Mouse (Mus musculus) CH12.LX (cell line): ENCODE measurements at regions not wholly inside any gene's neighbourhood (a gene's known extent, or its start where the extent isn't known, plus 50 kb on each side); places are given as distances from the start of the nearest gene placed in this dataset.

Experiments used
- DNase-seq: peaks from one replicate; pipeline ENCODE4 v3.0.0-alpha.2; 2013; ENCODE audit errors: extremely low read depth
- H3K27ac ChIP-seq: 2 replicates; pipeline ENCODE4 v1.5.1; 2012; ENCODE audit warnings: low read depth, mild to moderate bottlenecking, control low read depth, moderate library complexity; ENCODE audit not compliant: insufficient read depth
- H3K27me3 ChIP-seq: replicated peaks from 2 replicates; pipeline ENCODE3; 2012; ENCODE audit warnings: inconsistent platforms
- H3K36me3 ChIP-seq, 2 experiments: replicated peaks in 1 of 2; 2 replicates each; pipeline versions ENCODE3 to v1.6.1; 2012; ENCODE audit warnings: inconsistent platforms in 1 of 2, low read length in 1 of 2, mild to moderate bottlenecking in 1 of 2, mixed read lengths in 1 of 2, moderate library complexity in 1 of 2; ENCODE audit not compliant: control insufficient read depth in 1 of 2, insufficient read depth in 1 of 2
- H3K4me1 ChIP-seq, 2 experiments: 2 replicates each; pipeline ENCODE4 v1.6.1; 2012; ENCODE audit warnings: inconsistent platforms in 1 of 2, moderate library complexity in 1 of 2; ENCODE audit not compliant: insufficient read depth in 2 of 2, control insufficient read depth in 1 of 2
- H3K4me2 ChIP-seq: 2 replicates; pipeline ENCODE4 v1.6.1; 2012; ENCODE audit warnings: low read depth, mild to moderate bottlenecking, control low read depth; ENCODE audit not compliant: poor library complexity, insufficient read depth, severe bottlenecking
- H3K4me3 ChIP-seq, 3 experiments: fragments of 150-350 bp in 1 of 3; sonication (generic) in 1 of 3; replicated peaks in 1 of 3; 2 replicates each; pipeline versions ENCODE3 to v1.5.1; 2011 to 2012; ENCODE audit warnings: low read depth in 2 of 3, low read length in 2 of 3, mild to moderate bottlenecking in 2 of 3, moderate library complexity in 2 of 3, control low read depth in 1 of 3, improper control_type of control experiment in 1 of 3, inconsistent platforms in 1 of 3, mixed read lengths in 1 of 3; ENCODE audit not compliant: poor library complexity in 1 of 3
- H3K79me2 ChIP-seq: replicated peaks from 2 replicates; pipeline ENCODE4 v1.6.1; 2012; ENCODE audit warnings: mild to moderate bottlenecking, moderate library complexity; ENCODE audit not compliant: control insufficient read depth, poor library complexity, insufficient read depth, severe bottlenecking; ENCODE audit errors: extremely low read depth
- H3K9ac ChIP-seq: 2 replicates; pipeline ENCODE4 v1.6.1; 2012; ENCODE audit warnings: low read depth, mild to moderate bottlenecking, control low read depth, moderate library complexity; ENCODE audit not compliant: insufficient read depth
- H3K9me3 ChIP-seq: replicated peaks from 2 replicates; pipeline ENCODE3; 2012; ENCODE audit warnings: low read length, inconsistent platforms, mixed read lengths
- BHLHE40 ChIP-seq: IDR thresholded peaks from 2 replicates; pipeline ENCODE4 v1.6.1; 2011; ENCODE audit warnings: mild to moderate bottlenecking, low read depth, low read length, improper control_type of control experiment
- CHD1 ChIP-seq: IDR thresholded peaks from 2 replicates; pipeline ENCODE4 v1.6.1; 2012; ENCODE audit warnings: low read depth, low read length, improper control_type of control experiment, inconsistent platforms
- CHD2 ChIP-seq: IDR thresholded peaks from 2 replicates; pipeline ENCODE4 v1.6.1; 2011; ENCODE audit warnings: low read length, improper control_type of control experiment
- E2F4 ChIP-seq: IDR thresholded peaks from 2 replicates; pipeline ENCODE4 v1.6.1; 2011; ENCODE audit warnings: low read depth, low read length, improper control_type of control experiment; ENCODE audit not compliant: insufficient replicate concordance
- ELF1 ChIP-seq: IDR thresholded peaks from 2 replicates; pipeline ENCODE4 v1.6.1; 2014; ENCODE audit warnings: low read depth, mild to moderate bottlenecking, inconsistent platforms, low read length, improper control_type of control experiment
- HCFC1 ChIP-seq: IDR thresholded peaks from 2 replicates; pipeline ENCODE4 v1.6.1; 2012; ENCODE audit warnings: low read depth, mild to moderate bottlenecking, inconsistent platforms, low read length, improper control_type of control experiment
- IRF4 ChIP-seq: IDR thresholded peaks from 2 replicates; pipeline ENCODE4 v1.6.1; 2014; ENCODE audit warnings: low read depth, mild to moderate bottlenecking, inconsistent platforms, low read length, improper control_type of control experiment
- JUN ChIP-seq: IDR thresholded peaks from 2 replicates; pipeline ENCODE4 v1.6.1; 2011; ENCODE audit warnings: low read depth, mild to moderate bottlenecking, low read length, improper control_type of control experiment, moderate library complexity; ENCODE audit not compliant: insufficient read depth
- JUND ChIP-seq: conservative IDR thresholded peaks from 2 replicates; pipeline ENCODE4 v1.6.1; 2011; ENCODE audit warnings: low read depth, low read length, improper control_type of control experiment
- MAFK ChIP-seq: IDR thresholded peaks from 2 replicates; pipeline ENCODE4 v1.6.1; 2011; ENCODE audit warnings: low read length, improper control_type of control experiment; ENCODE audit not compliant: insufficient replicate concordance
- MAZ ChIP-seq: IDR thresholded peaks from 2 replicates; pipeline ENCODE4 v1.6.1; 2012; ENCODE audit warnings: low read depth, mild to moderate bottlenecking, inconsistent platforms, low read length, improper control_type of control experiment, moderate library complexity
- MXI1 ChIP-seq: IDR thresholded peaks from 2 replicates; pipeline ENCODE4 v1.6.1; 2011; ENCODE audit warnings: mild to moderate bottlenecking, low read depth, low read length, improper control_type of control experiment
- MYC ChIP-seq: IDR thresholded peaks from 2 replicates; pipeline ENCODE4 v1.6.1; 2011; ENCODE audit warnings: low read depth, mild to moderate bottlenecking, improper control_type of control experiment, low read length
- NELFE ChIP-seq: IDR thresholded peaks from 2 replicates; pipeline ENCODE4 v1.6.1; 2011; ENCODE audit warnings: low read depth, low read length, improper control_type of control experiment
- POLR2A ChIP-seq: IDR thresholded peaks from 2 replicates; pipeline ENCODE4 v1.6.1; 2011; ENCODE audit warnings: low read depth, mild to moderate bottlenecking, improper control_type of control experiment, low read length
- RAD21 ChIP-seq: IDR thresholded peaks from 2 replicates; pipeline ENCODE4 v1.6.1; 2011; ENCODE audit warnings: low read depth, mild to moderate bottlenecking, low read length, improper control_type of control experiment, moderate library complexity
- RCOR1 ChIP-seq: conservative IDR thresholded peaks from 2 replicates; pipeline ENCODE4 v1.6.1; 2012; ENCODE audit warnings: low read depth, mild to moderate bottlenecking, inconsistent platforms, low read length, improper control_type of control experiment
- SIN3A ChIP-seq: IDR thresholded peaks from 2 replicates; pipeline ENCODE4 v1.6.1; 2012; ENCODE audit warnings: low read length, improper control_type of control experiment, inconsistent platforms
- TBP ChIP-seq: conservative IDR thresholded peaks from 2 replicates; pipeline ENCODE4 v1.6.1; 2011; ENCODE audit warnings: low read depth, low read length, improper control_type of control experiment
- TCF12 ChIP-seq: IDR thresholded peaks from 2 replicates; pipeline ENCODE4 v1.6.1; 2014; ENCODE audit warnings: low read depth, mild to moderate bottlenecking, inconsistent platforms, low read length, improper control_type of control experiment
- UBTF ChIP-seq: IDR thresholded peaks from 2 replicates; pipeline ENCODE4 v1.6.1; 2012; ENCODE audit warnings: low read depth, mild to moderate bottlenecking, inconsistent platforms, low read length, improper control_type of control experiment, moderate library complexity
- USF2 ChIP-seq: conservative IDR thresholded peaks from 2 replicates; pipeline ENCODE4 v1.6.1; 2011; ENCODE audit warnings: low read depth, low read length, improper control_type of control experiment
- ZKSCAN1 ChIP-seq: IDR thresholded peaks from 2 replicates; pipeline ENCODE4 v1.6.1; 2012; ENCODE audit warnings: low read depth, inconsistent platforms, low read length, improper control_type of control experiment, borderline replicate concordance
- ZMIZ1 ChIP-seq: IDR thresholded peaks from 2 replicates; pipeline ENCODE4 v1.6.1; 2012; ENCODE audit warnings: low read depth, mild to moderate bottlenecking, inconsistent platforms, low read length, improper control_type of control experiment
- ZNF384 ChIP-seq: IDR thresholded peaks from 2 replicates; pipeline ENCODE4 v1.6.1; 2012; ENCODE audit warnings: low read depth, low read length, improper control_type of control experiment, inconsistent platforms
- dilution Hi-C: fragments of 300-500 bp; cut with MboI; formaldehyde crosslinking; loops from 2 replicates; pipeline ENCODE4 v1.14.3; 2020; ENCODE audit warnings: low sequenced_read_pairs; ENCODE audit not compliant: extremely low pct_unique_long_range_greater_than_20kb, extremely low pct_ligation_motif_present
- in situ Hi-C: fragments of 300-500 bp; cut with MboI; formaldehyde crosslinking; loops from 3 replicates; pipeline ENCODE4 v1.14.3; 2019; ENCODE audit warnings: low sequenced_read_pairs, low pct_ligation_motif_present, low pct_unique_long_range_greater_than_20kb, mixed read lengths

DNA sequence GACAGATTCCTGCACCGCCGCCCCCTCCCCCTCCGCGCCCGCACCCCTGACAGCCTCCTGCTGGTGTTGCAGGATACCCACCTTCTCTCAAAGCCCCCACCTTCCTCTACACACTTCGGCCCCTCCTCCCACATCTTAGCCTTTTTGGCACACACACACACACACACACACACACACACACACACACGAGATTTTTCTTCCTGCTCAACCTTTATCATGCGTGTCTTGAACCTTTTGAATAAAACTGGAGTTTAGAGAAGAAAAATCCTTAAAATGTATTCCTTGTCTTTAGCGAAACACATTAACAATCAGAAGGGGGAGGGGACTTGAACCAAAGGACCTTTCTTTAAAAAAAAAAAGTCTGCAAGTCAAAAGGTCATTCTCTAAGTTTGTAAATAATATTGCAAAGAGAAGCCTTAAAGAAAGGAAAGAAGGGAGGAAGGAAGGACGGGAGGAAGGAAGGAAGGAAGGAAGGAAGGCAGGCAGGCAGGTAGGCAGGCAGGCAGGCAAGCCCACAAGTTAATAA, 227.7 kb downstream of the Mef2c start:
- Histone ChIP-seq H3K9ac (peak overlapping the region; percentile 80), H3K9me3 (peaks cover 11% of the 10 kb centered on the region), H3K36me3 (peaks cover 0 to 30% of the 10 kb centered on the region in 2 experiments), H3K4me3 (peak overlapping the region; percentile 25 to 56 (median 53)), H3K27ac (peak overlapping the region; percentile 41)
- TF ChIP-seq ZKSCAN1, result no peak
- peak; percentile 49; the same call in 1 of the 2 replicates for TF ChIP-seq MAZ
- no peak for TF ChIP-seq RCOR1
- TF ChIP-seq RAD21, result no peak
- TF ChIP-seq SIN3A, result no peak
- no peak for TF ChIP-seq ZMIZ1
- no peak for TF ChIP-seq ELF1
- TF ChIP-seq, all 38 proteins: peak for 1
- DNase-seq, result no peak
- dilution Hi-C loops, result no loop called here
- in situ Hi-C loops, result loop anchor here (10.0 kb wide), 1 partner anchor 613 kb away; no protein-coding TSS in a partner anchor
- H3K79me2 ChIP-seq, result no peaks in the 10 kb centered on the region; the same call in 1 of the 2 replicates
- no peaks in the 10 kb centered on the region for H3K27me3 ChIP-seq
- H3K4me1 ChIP-seq, result peaks cover 0 to 2% of the 10 kb centered on the region in 2 experiments; a peak in 1 of 4 replicates
- peak overlapping the region; percentile 51 for H3K4me2 ChIP-seq

DNA sequence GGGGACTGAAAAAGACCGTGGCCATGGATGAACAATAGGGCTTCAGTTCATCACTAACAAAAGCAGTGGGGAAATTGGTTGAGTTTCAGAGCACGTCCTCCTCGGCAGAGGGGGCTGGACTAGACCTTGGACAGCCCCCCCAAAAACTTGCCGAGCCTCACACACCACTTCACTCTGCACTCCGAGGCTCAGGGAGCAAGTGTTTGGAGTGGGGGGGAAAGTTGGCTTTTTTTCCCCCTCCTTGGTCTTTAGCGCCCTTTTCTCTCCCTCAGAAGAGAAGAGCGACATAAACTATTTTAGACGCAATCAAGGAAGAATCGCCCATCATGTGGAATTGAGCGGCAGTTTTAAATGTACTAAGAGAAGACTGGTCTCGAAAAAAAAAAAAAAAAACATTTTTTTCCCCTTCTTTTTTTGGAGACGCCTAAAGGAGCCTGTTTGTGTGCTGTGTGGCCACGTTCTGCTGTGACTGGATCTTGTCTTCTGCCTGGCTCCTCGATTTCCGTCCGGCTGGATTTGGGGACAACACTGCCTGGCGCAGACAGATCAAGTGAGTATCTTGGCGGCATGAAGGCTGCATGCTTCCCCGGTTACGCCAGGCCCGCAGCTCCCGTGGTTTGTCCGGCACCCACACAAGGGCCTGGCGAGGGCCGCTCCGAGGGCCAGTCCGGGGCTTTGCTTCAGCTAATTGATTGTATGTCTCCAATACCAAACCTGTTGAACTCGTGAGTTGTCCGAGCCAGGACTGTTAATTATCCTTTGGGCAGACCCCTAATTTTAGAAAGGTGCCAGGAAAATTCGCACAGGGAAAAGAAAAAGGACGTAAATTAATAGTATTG, 228.7 kb downstream of the Mef2c start:
- peaks cover 6% of the 10 kb centered on the region for H3K9me3 ChIP-seq
- H3K4me3 ChIP-seq, result peak overlapping the region; percentile 53 to 72 (median 55)
- H3K27me3 ChIP-seq, result no peaks in the 10 kb centered on the region
- H3K27ac ChIP-seq, result peak overlapping the region; percentile 89
- H3K4me2 ChIP-seq, result peak overlapping the region; percentile 90
- dilution Hi-C loops, result no loop called here
- H3K79me2 ChIP-seq, result no peaks in the 10 kb centered on the region; the same call in 1 of the 2 replicates
- H3K9ac ChIP-seq, result peak overlapping the region; percentile 80
- H3K4me1 ChIP-seq, result peaks cover under 1 to 5% of the 10 kb centered on the region in 2 experiments; a peak in 1 of 4 replicates
- H3K36me3 ChIP-seq, result peaks cover 0 to 29% of the 10 kb centered on the region in 2 experiments
- in situ Hi-C loops, result loop anchor here (10.0 kb wide), 1 partner anchor 612 kb away; no protein-coding TSS in a partner anchor
- peak; percentile 62; the same call in 1 of the 2 replicates for TF ChIP-seq BHLHE40
- TF ChIP-seq CHD1, result no peak
- TF ChIP-seq MAFK, result no peak
- 0 out of 2 replicates have a peak, but pooled peaks have one; percentile 31 for TF ChIP-seq NELFE
- TF ChIP-seq E2F4, result no peak
- peak; percentile 60 for TF ChIP-seq ZNF384
- peak; percentile 33; the same call in 1 of the 2 replicates for TF ChIP-seq SIN3A
- TF ChIP-seq JUND, result no peak
- no peak for TF ChIP-seq IRF4
- peak; percentile 49; the same call in 1 of the 2 replicates for TF ChIP-seq TCF12
- no peak for TF ChIP-seq RAD21
- TF ChIP-seq MYC, result no peak
- no peak for TF ChIP-seq USF2
- no peak; the same call in 1 of the 2 replicates for TF ChIP-seq HCFC1
- no peak for TF ChIP-seq RCOR1
- TF ChIP-seq MXI1, result peak; percentile 46
- TF ChIP-seq MAZ, result 0 out of 2 replicates have a peak, but pooled peaks have one; percentile 23
- peak; percentile 54; the same call in 1 of the 2 replicates for TF ChIP-seq TBP
- peak; percentile 29; the same call in 1 of the 2 replicates for TF ChIP-seq UBTF
- TF ChIP-seq JUN, result no peak
- TF ChIP-seq POLR2A, result peak; percentile 9; the same call in 1 of the 2 replicates
- no peak for TF ChIP-seq CHD2
- peak; percentile 44 for DNase-seq
